Mouse (Mus musculus): Measurements from ENCODE around the gene Apopt1.
A peak's percentile ranks its signal among the peaks of the same experiment; 100 is the strongest.

Gene Apopt1

GRCm38 (mm10) chr12:111713004-111713651 is at the start of gene Apopt1, which contains the start of gene Bag5:
Apopt1 (plus strand) TSS chr12:111713261.
Bag5 (minus strand) TSS chr12:111713257.
- peak; percentile 89 for DNase-seq (ENCODE audit: low read depth)

GRCm38 (mm10) chr12:111664144-111664634 is 48.9 kb upstream of the Apopt1 start:
- DNase-seq (ENCODE audit: low read depth) = no peak

- no peak for DNase-seq (ENCODE audit: low read depth)
Measured at GRCm38 (mm10) chr12:111665041-111665880, 47.8 kb upstream of the Apopt1 start.

- DNase-seq (ENCODE audit: low read depth) = no peak
Measured at GRCm38 (mm10) chr12:111666380-111666779, 46.7 kb upstream of the Apopt1 start.

GRCm38 (mm10) chr12:111667421-111667820 is 45.6 kb upstream of the Apopt1 start:
- DNase-seq (ENCODE audit: low read depth) = no peak

- DNase-seq (ENCODE audit: low read depth) = peak; percentile 95
Measured at GRCm38 (mm10) chr12:111668457-111668912, 44.6 kb upstream of the Apopt1 start.

- peak; percentile 68 for DNase-seq (ENCODE audit: low read depth)
Measured at GRCm38 (mm10) chr12:111669000-111669788, 43.9 kb upstream of the Apopt1 start.

GRCm38 (mm10) chr12:111669961-111670360 is 43.1 kb upstream of the Apopt1 start:
- DNase-seq (ENCODE audit: low read depth) = no peak

GRCm38 (mm10) chr12:111670371-111670971 is 42.6 kb upstream of the Apopt1 start:
- no peak for DNase-seq (ENCODE audit: low read depth)

- no peak for DNase-seq (ENCODE audit: low read depth)
Measured at GRCm38 (mm10) chr12:111670976-111671375, 42.1 kb upstream of the Apopt1 start.

GRCm38 (mm10) chr12:111671431-111671902 is 41.6 kb upstream of the Apopt1 start:
- DNase-seq (ENCODE audit: low read depth) = no peak

- DNase-seq (ENCODE audit: low read depth) = no peak
Measured at GRCm38 (mm10) chr12:111672176-111672575, 40.9 kb upstream of the Apopt1 start, which contains the start of gene Ckb. Ckb (minus strand) TSS chr12:111672338.

GRCm38 (mm10) chr12:111672581-111672980 is 40.5 kb upstream of the Apopt1 start:
- no peak for DNase-seq (ENCODE audit: low read depth)

- no peak for DNase-seq (ENCODE audit: low read depth)
Measured at GRCm38 (mm10) chr12:111674850-111675486, 38.1 kb upstream of the Apopt1 start.

- no peak for DNase-seq (ENCODE audit: low read depth)
Measured at GRCm38 (mm10) chr12:111675797-111676580, 37.1 kb upstream of the Apopt1 start.

- no peak for DNase-seq (ENCODE audit: low read depth)
Measured at GRCm38 (mm10) chr12:111677421-111677820, 35.6 kb upstream of the Apopt1 start.

GRCm38 (mm10) chr12:111677882-111678669 is 35.0 kb upstream of the Apopt1 start, which contains the start of gene Trmt61a:
Trmt61a (plus strand) TSS chr12:111678105.
- DNase-seq (ENCODE audit: low read depth) = peak; percentile 94

GRCm38 (mm10) chr12:111678670-111678933 is 34.5 kb upstream of the Apopt1 start:
- DNase-seq (ENCODE audit: low read depth) = no peak

GRCm38 (mm10) chr12:111678997-111679396 is 34.1 kb upstream of the Apopt1 start:
- DNase-seq (ENCODE audit: low read depth) = peak; percentile 37
